Mouse (Mus musculus): Measurements from ENCODE around the gene Ppfibp1. TPM values are rescaled to one million over a fixed set of nuclear protein-coding genes. Genes with fewer than 3 reads are reported as not detected.

The Ppfibp1 gene
- total RNA-seq, 1 experiment: 39.9 TPM

- H3K27ac ChIP-seq (ENCODE audit: insufficient read depth, low read depth, low read length, poor library complexity, severe bottlenecking): no peak overlapping the region
- H3K9ac ChIP-seq (ENCODE audit: insufficient read depth, low read depth, low read length, poor library complexity, severe bottlenecking): no peak overlapping the region
- peaks cover 2% of the 10 kb centered on the region; the same call in 1 of the 2 replicates for H3K36me3 ChIP-seq (ENCODE audit: control insufficient read depth, insufficient read depth, low read length, poor library complexity, severe bottlenecking)
- H3K4me3 ChIP-seq (ENCODE audit: insufficient read depth in 1 of 2, low read depth in 1 of 2, low read length in 2 of 2, poor library complexity in 1 of 2, severe bottlenecking in 1 of 2): no peak overlapping the region
- TF ChIP-seq CHD2 (IDR thresholded peaks at IDR 0.05; ENCODE audit: low read depth, low read length): no peak
- TF ChIP-seq MAFK (IDR thresholded peaks at IDR 0.05; ENCODE audit: insufficient read depth, low read depth, low read length): no peak
- no peak for TF ChIP-seq ZC3H11A (IDR thresholded peaks at IDR 0.05; ENCODE audit: borderline replicate concordance, low read depth, low read length)
- TF ChIP-seq HCFC1 (IDR thresholded peaks at IDR 0.05; ENCODE audit: borderline replicate concordance, insufficient read depth, low read length): no peak
- TF ChIP-seq ZNF384 (IDR thresholded peaks at IDR 0.05; ENCODE audit: low read depth, low read length): no peak
- H3K9me3 ChIP-seq (ENCODE audit: control insufficient read depth, insufficient read depth, low read depth, low read length): no peaks in the 10 kb centered on the region
- H3K4me1 ChIP-seq (ENCODE audit: control insufficient read depth in 2 of 2, insufficient read depth in 2 of 2, low read length in 2 of 2, poor library complexity in 1 of 2): no peaks in the 10 kb centered on the region
- in situ Hi-C loops (cut with MboI; ENCODE audit: low sequenced_read_pairs in 2 of 2, unreplicated experiment in 2 of 2): no loop called here
- DNase-seq (ENCODE audit: low read depth, low spot score): no peak
Measured at GRCm38 (mm10) chr6:146949682-146950453, 61.6 kb downstream of the Ppfibp1 start.

- Histone ChIP-seq H3K4me3 (ENCODE audit: insufficient read depth in 1 of 2, low read depth in 1 of 2, low read length in 2 of 2, poor library complexity in 1 of 2, severe bottlenecking in 1 of 2) (no peak overlapping the region), H3K9ac (ENCODE audit: insufficient read depth, low read depth, low read length, poor library complexity, severe bottlenecking) (no peak overlapping the region), H3K4me1 (ENCODE audit: control insufficient read depth in 2 of 2, insufficient read depth in 2 of 2, low read length in 2 of 2, poor library complexity in 1 of 2) (no peaks in the 10 kb centered on the region), H3K36me3 (ENCODE audit: control insufficient read depth, insufficient read depth, low read length, poor library complexity, severe bottlenecking) (peaks cover 2% of the 10 kb centered on the region; the same call in 1 of the 2 replicates), H3K27ac (ENCODE audit: insufficient read depth, low read depth, low read length, poor library complexity, severe bottlenecking) (no peak overlapping the region), H3K9me3 (ENCODE audit: control insufficient read depth, insufficient read depth, low read depth, low read length) (no peaks in the 10 kb centered on the region)
- no peak for TF ChIP-seq CHD2 (IDR thresholded peaks at IDR 0.05; ENCODE audit: low read depth, low read length)
- TF ChIP-seq MAFK (IDR thresholded peaks at IDR 0.05; ENCODE audit: insufficient read depth, low read depth, low read length): no peak
- no peak for TF ChIP-seq HCFC1 (IDR thresholded peaks at IDR 0.05; ENCODE audit: borderline replicate concordance, insufficient read depth, low read length)
- no peak for TF ChIP-seq ZC3H11A (IDR thresholded peaks at IDR 0.05; ENCODE audit: borderline replicate concordance, low read depth, low read length)
- no peak for TF ChIP-seq ZNF384 (IDR thresholded peaks at IDR 0.05; ENCODE audit: low read depth, low read length)
- DNase-seq (ENCODE audit: low read depth, low spot score): no peak
- in situ Hi-C loops (cut with MboI; ENCODE audit: low sequenced_read_pairs in 2 of 2, unreplicated experiment in 2 of 2): no loop called here
Measured at GRCm38 (mm10) chr6:146950454-146950832, 62.2 kb downstream of the Ppfibp1 start.

- Histone ChIP-seq H3K9ac (ENCODE audit: insufficient read depth, low read depth, low read length, poor library complexity, severe bottlenecking) (no peak within 1 kb of the TSS), H3K27ac (ENCODE audit: insufficient read depth, low read depth, low read length, poor library complexity, severe bottlenecking) (no peak within 1 kb of the TSS), H3K4me3 (ENCODE audit: insufficient read depth in 1 of 2, low read depth in 1 of 2, low read length in 2 of 2, poor library complexity in 1 of 2, severe bottlenecking in 1 of 2) (no peak within 1 kb of the TSS), H3K36me3 (ENCODE audit: control insufficient read depth, insufficient read depth, low read length, poor library complexity, severe bottlenecking) (no peaks in the 10 kb centered on the region), H3K4me1 (ENCODE audit: control insufficient read depth in 2 of 2, insufficient read depth in 2 of 2, low read length in 2 of 2, poor library complexity in 1 of 2) (peaks cover 3 to 4% of the 10 kb centered on the region in 2 experiments; a peak in 2 of 4 replicates), H3K9me3 (ENCODE audit: control insufficient read depth, insufficient read depth, low read depth, low read length) (no peaks in the 10 kb centered on the region)
- in situ Hi-C loops (cut with MboI; ENCODE audit: low sequenced_read_pairs in 2 of 2, unreplicated experiment in 2 of 2): no loop called here
- TF ChIP-seq CHD2 (IDR thresholded peaks at IDR 0.05; ENCODE audit: low read depth, low read length): no peak
- no peak for TF ChIP-seq ZNF384 (IDR thresholded peaks at IDR 0.05; ENCODE audit: low read depth, low read length)
- TF ChIP-seq ZC3H11A (IDR thresholded peaks at IDR 0.05; ENCODE audit: borderline replicate concordance, low read depth, low read length): no peak
- no peak for TF ChIP-seq HCFC1 (IDR thresholded peaks at IDR 0.05; ENCODE audit: borderline replicate concordance, insufficient read depth, low read length)
- no peak for TF ChIP-seq MAFK (IDR thresholded peaks at IDR 0.05; ENCODE audit: insufficient read depth, low read depth, low read length)
- no peak for DNase-seq (ENCODE audit: low read depth, low spot score)
Measured at GRCm38 (mm10) chr6:146954258-146954657, 66.0 kb downstream of the Ppfibp1 start, which contains the start of gene 1700034J05Rik. TSS of gene 1700034J05Rik (minus strand) at chr6:146954422.

GRCm38 (mm10) chr6:146955475-146955874 is 67.2 kb downstream of the Ppfibp1 start:
- no peaks in the 10 kb centered on the region for H3K36me3 ChIP-seq (ENCODE audit: control insufficient read depth, insufficient read depth, low read length, poor library complexity, severe bottlenecking)
- H3K9ac ChIP-seq (ENCODE audit: insufficient read depth, low read depth, low read length, poor library complexity, severe bottlenecking): no peak overlapping the region
- H3K27ac ChIP-seq (ENCODE audit: insufficient read depth, low read depth, low read length, poor library complexity, severe bottlenecking): no peak overlapping the region
- DNase-seq (ENCODE audit: low read depth, low spot score): no peak
- in situ Hi-C loops (cut with MboI; ENCODE audit: low sequenced_read_pairs in 2 of 2, unreplicated experiment in 2 of 2): no loop called here
- H3K9me3 ChIP-seq (ENCODE audit: control insufficient read depth, insufficient read depth, low read depth, low read length): no peaks in the 10 kb centered on the region
- TF ChIP-seq ZNF384 (IDR thresholded peaks at IDR 0.05; ENCODE audit: low read depth, low read length) (no peak), HCFC1 (IDR thresholded peaks at IDR 0.05; ENCODE audit: borderline replicate concordance, insufficient read depth, low read length) (no peak), CHD2 (IDR thresholded peaks at IDR 0.05; ENCODE audit: low read depth, low read length) (no peak), MAFK (IDR thresholded peaks at IDR 0.05; ENCODE audit: insufficient read depth, low read depth, low read length) (no peak), ZC3H11A (IDR thresholded peaks at IDR 0.05; ENCODE audit: borderline replicate concordance, low read depth, low read length) (no peak)
- H3K4me1 ChIP-seq (ENCODE audit: control insufficient read depth in 2 of 2, insufficient read depth in 2 of 2, low read length in 2 of 2, poor library complexity in 1 of 2): peaks cover 4 to 7% of the 10 kb centered on the region in 2 experiments; a peak in 2 of 4 replicates
- H3K4me3 ChIP-seq (ENCODE audit: insufficient read depth in 1 of 2, low read depth in 1 of 2, low read length in 2 of 2, poor library complexity in 1 of 2, severe bottlenecking in 1 of 2): no peak overlapping the region

All from ES-E14 (cell line).